Comparison of ENCODE assay signal across 9 mouse cellular contexts in genomic region chr11:117618214-117618613, GRCm38 (mm10). TPM values are rescaled to one million over a fixed set of nuclear protein-coding genes. Genes with fewer than 3 reads are reported as not detected.
DNase-seq lines count a peak whose midpoint lies in the region; ATAC-seq and TF ChIP-seq lines count a peak whose summit lies in the region.
"Had no signal": no experiment of that assay in that cellular context is flagged by ENCODE, and none has a peak within 500 bp of the region (broad histone marks: within the 10 kb centered on the region; RNA-seq: fewer than 3 reads in every experiment).

No protein-coding gene starts in this region.

- peak overlapping the region; percentile 80 for H3K27ac ChIP-seq in hindbrain, embryonic 14.5 days
- peak overlapping the region; percentile 73 for H3K27ac ChIP-seq in neural tube, embryonic 15.5 days (replicated peaks)

- no peaks in the 10 kb centered on the region for H3K27me3 ChIP-seq in hindbrain, embryonic 14.5 days (ENCODE audit: control insufficient read depth, insufficient read depth, low read length)
- no peaks in the 10 kb centered on the region; the same call in 1 of the 2 replicates for H3K27me3 ChIP-seq in neural tube, embryonic 15.5 days (replicated peaks)

- no peak for TF ChIP-seq CTCF in lung, adult 2 months (IDR thresholded peaks at IDR 0.05; ENCODE audit: insufficient read depth, low read length)

- H3K4me1 ChIP-seq in lung, adult 2 months (ENCODE audit: control insufficient read depth, insufficient read depth, low read length): no peaks in the 10 kb centered on the region
- peaks cover 23% of the 10 kb centered on the region for H3K4me1 ChIP-seq in hindbrain, embryonic 14.5 days (replicated peaks; ENCODE audit: control insufficient read depth, insufficient read depth, low read length)
- H3K4me1 ChIP-seq in neural tube, embryonic 15.5 days: peaks cover 46% of the 10 kb centered on the region

- 7% methylated on average over 3 of the region's 3 CpGs for WGBS in lung, adult 2 months
- 4% methylated on average over 3 of the region's 3 CpGs for WGBS in hindbrain, embryonic 14.5 days
- WGBS in neural tube, embryonic 15.5 days: 6% methylated on average over 3 of the region's 3 CpGs

- peak; percentile 45 to 66 for DNase-seq in lung, adult 18-20 months
- no peak for DNase-seq in lung, adult 2 months
- peak; percentile 43 for DNase-seq in hindbrain, embryonic 14.5 days (ENCODE audit: low spot score)
- DNase-seq in kidney, postnatal 4 days: peak; percentile 40 to 57
- no peak for DNase-seq in testis, postnatal 14 days (ENCODE audit: low spot score)
- no peak for DNase-seq in urinary bladder, postnatal 4 days (ENCODE audit: low spot score in 2 of 2)
- DNase-seq in adipocyte (ENCODE audit: low spot score): no peak
- DNase-seq: layer of hippocampus, adult 9-11 months had no signal

- H3K4me2 ChIP-seq in hindbrain, embryonic 14.5 days (replicated peaks): peak overlapping the region; percentile 37
- H3K4me2 ChIP-seq in neural tube, embryonic 15.5 days: peak overlapping the region; percentile 40; the same call in 1 of the 2 replicates

- no peak for ATAC-seq in hindbrain, embryonic 14.5 days (ENCODE audit: low FRiP score)
- peak; percentile 48 for ATAC-seq in neural tube, embryonic 15.5 days (ENCODE audit: low FRiP score)

- H3K36me3 ChIP-seq in hindbrain, embryonic 14.5 days (replicated peaks; ENCODE audit: control insufficient read depth, insufficient read depth): no peaks in the 10 kb centered on the region
- H3K36me3 ChIP-seq in neural tube, embryonic 15.5 days: no peaks in the 10 kb centered on the region

- H3K9ac ChIP-seq in hindbrain, embryonic 14.5 days: peak overlapping the region; percentile 12; the same call in 1 of the 2 replicates
- no peak overlapping the region for H3K9ac ChIP-seq in neural tube, embryonic 15.5 days (replicated peaks)

- no peaks in the 10 kb centered on the region for H3K9me3 ChIP-seq in hindbrain, embryonic 14.5 days (ENCODE audit: control insufficient read depth, low read length)
- H3K9me3 ChIP-seq in neural tube, embryonic 15.5 days (replicated peaks): no peaks in the 10 kb centered on the region

- no peak for TF ChIP-seq POLR2A in lung, adult 2 months (IDR thresholded peaks at IDR 0.05; ENCODE audit: borderline replicate concordance, extremely low read depth, low read depth, low read length)

- no peak overlapping the region for H3K4me3 ChIP-seq in lung, adult 2 months (replicated peaks; ENCODE audit: extremely low read depth, low read depth, low read length)
- no peak overlapping the region for H3K4me3 ChIP-seq in hindbrain, embryonic 14.5 days (replicated peaks; ENCODE audit: low read length)
- H3K4me3 ChIP-seq in neural tube, embryonic 15.5 days (replicated peaks): no peak overlapping the region

RNA-seq across cellular contexts. Expression of gene Tnrc6c, which starts 35.9 kb away (rescaled TPM):
- polyA plus RNA-seq in lung, adult 2 months (2012; rRNA removed): 21.3 and 22.4 TPM in 2 replicates
- 23.4 and 25.1 TPM in 2 replicates for polyA plus RNA-seq in hindbrain, embryonic 14.5 days (2014; fragmentation: Nextera tagmentation; extraction: Ambion mirVana)
- 20.5 and 23.6 TPM in 2 replicates for polyA plus RNA-seq in neural tube, embryonic 15.5 days (2015; fragmentation: Nextera tagmentation; extraction: Ambion mirVana)

Comparison
In these comparisons a context has a peak if more than half of its experiments do, and no peak if none do; other contexts are left out.
1. DNase-seq: peak in lung, adult 18-20 months (2 of 2), hindbrain, embryonic 14.5 days (single experiment) and kidney, postnatal 4 days (2 of 2); none in lung, adult 2 months (single experiment), testis, postnatal 14 days (single experiment), urinary bladder, postnatal 4 days (0 of 2) and adipocyte (single experiment).